Mouse (Mus musculus) R1 (cell line): Measurements from ENCODE around the gene Dmap1.

Source experiments
- DNase-seq: peaks from one replicate; pipeline ENCODE4 v3.0.0-alpha.2; 2018; ENCODE audit warnings: low read depth, low spot score

Dmap1 gene

GRCm38 (mm10) chr4:117681931-117682461, at the start of gene Dmap1:
Dmap1 (minus strand) TSS chr4:117682273.
- DNase-seq, result peak; percentile 92

GRCm38 (mm10) chr4:117724112-117724511, 42.0 kb upstream of the Dmap1 start, which contains the start of gene Gm12845:
Gm12845 (plus strand) TSS chr4:117724412.
- DNase-seq, result no peak

- no peak for DNase-seq
These were observed 31.4 kb upstream of the Dmap1 start for GRCm38 (mm10) chr4:117713303-117714098.

GRCm38 (mm10) chr4:117712314-117712713, 30.2 kb upstream of the Dmap1 start:
- DNase-seq, result no peak

- no peak for DNase-seq
These were observed 26.9 kb upstream of the Dmap1 start for GRCm38 (mm10) chr4:117708780-117709550.

GRCm38 (mm10) chr4:117705361-117705760, 23.3 kb upstream of the Dmap1 start:
- peak; percentile 54 for DNase-seq

GRCm38 (mm10) chr4:117686354-117686753, 4.3 kb upstream of the Dmap1 start:
- DNase-seq, result no peak

- DNase-seq, result no peak
These were observed 1.1 kb upstream of the Dmap1 start for GRCm38 (mm10) chr4:117683048-117683768.

- DNase-seq, result no peak
These were observed 390 bp upstream of the Dmap1 start for GRCm38 (mm10) chr4:117682463-117682862.

GRCm38 (mm10) chr4:117680963-117681362, 1.1 kb downstream of the Dmap1 start:
- no peak for DNase-seq

- peak; percentile 75 for DNase-seq
These were observed 5.2 kb downstream of the Dmap1 start for GRCm38 (mm10) chr4:117676903-117677302.

- DNase-seq, result no peak
These were observed 8.2 kb downstream of the Dmap1 start for GRCm38 (mm10) chr4:117673901-117674300.

- no peak for DNase-seq
These were observed 10.0 kb downstream of the Dmap1 start for GRCm38 (mm10) chr4:117672042-117672441.

- DNase-seq, result no peak
These were observed 12.2 kb downstream of the Dmap1 start for GRCm38 (mm10) chr4:117669874-117670273.

- DNase-seq, result no peak
These were observed 16.0 kb downstream of the Dmap1 start for GRCm38 (mm10) chr4:117666054-117666453.

- DNase-seq, result no peak
These were observed 16.5 kb downstream of the Dmap1 start for GRCm38 (mm10) chr4:117665531-117665930.

GRCm38 (mm10) chr4:117664411-117665137, 17.5 kb downstream of the Dmap1 start:
- DNase-seq, result no peak

GRCm38 (mm10) chr4:117660001-117660400, 22.1 kb downstream of the Dmap1 start:
- DNase-seq, result no peak

- DNase-seq, result peak; percentile 84
These were observed 23.3 kb downstream of the Dmap1 start for GRCm38 (mm10) chr4:117658582-117659444.

GRCm38 (mm10) chr4:117657646-117658045, 24.4 kb downstream of the Dmap1 start:
- DNase-seq, result no peak
